Mouse (Mus musculus): ENCODE measurements around the gene Espn. TPM values are rescaled to one million over a fixed set of nuclear protein-coding genes. Genes with fewer than 3 reads are reported as not detected.

Gene Espn
- polyA plus RNA-seq, 1 experiment from 2014 or later = 0.31 TPM

GRCm38 (mm10) chr4:152141521-152142135 is 10.5 kb downstream of the Espn start:
- peaks cover 9% of the 10 kb centered on the region for H3K4me1 ChIP-seq (replicated peaks)
- no peak overlapping the region for H3K4me3 ChIP-seq
- H3K9me3 ChIP-seq = no peaks in the 10 kb centered on the region
- 68% methylated on average over 8 of the region's 8 CpGs for WGBS
- no peak for ATAC-seq (ENCODE audit: low FRiP score, low read depth)
- no peaks in the 10 kb centered on the region for H3K36me3 ChIP-seq
- no peak overlapping the region for H3K9ac ChIP-seq
- H3K27ac ChIP-seq (replicated peaks) = no peak overlapping the region
- H3K27me3 ChIP-seq = peaks cover 35% of the 10 kb centered on the region
- no peak overlapping the region for H3K4me2 ChIP-seq

DNA sequence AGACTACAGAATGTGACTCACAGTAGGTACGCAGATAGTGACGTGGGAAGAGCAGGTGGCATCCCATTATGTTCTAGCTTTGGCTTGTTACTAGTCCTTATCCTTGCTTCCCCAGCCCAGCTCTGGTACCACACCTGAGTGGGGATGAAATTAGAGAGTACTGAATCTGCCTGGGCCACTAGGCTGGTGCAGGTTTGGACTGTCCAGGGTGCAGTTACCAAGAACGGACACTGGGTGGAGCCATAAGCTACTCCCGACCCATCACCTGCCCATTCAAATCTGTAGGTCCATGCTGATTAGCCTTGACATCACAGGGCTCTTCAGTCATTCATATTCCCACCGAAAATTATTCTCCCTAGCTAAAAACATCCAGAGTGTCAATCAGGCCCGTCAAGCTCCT is 11.7 kb downstream of the Espn start:
- no peak overlapping the region for H3K9ac ChIP-seq
- H3K4me1 ChIP-seq (replicated peaks) = peaks cover 9% of the 10 kb centered on the region
- ATAC-seq (ENCODE audit: low FRiP score, low read depth) = no peak
- H3K4me3 ChIP-seq = no peak overlapping the region
- H3K9me3 ChIP-seq = no peaks in the 10 kb centered on the region
- 30% methylated on average over 6 of the region's 6 CpGs for WGBS
- no peaks in the 10 kb centered on the region for H3K36me3 ChIP-seq
- no peak overlapping the region for H3K27ac ChIP-seq (replicated peaks)
- no peak overlapping the region for H3K4me2 ChIP-seq
- peaks cover 33% of the 10 kb centered on the region for H3K27me3 ChIP-seq

DNA sequence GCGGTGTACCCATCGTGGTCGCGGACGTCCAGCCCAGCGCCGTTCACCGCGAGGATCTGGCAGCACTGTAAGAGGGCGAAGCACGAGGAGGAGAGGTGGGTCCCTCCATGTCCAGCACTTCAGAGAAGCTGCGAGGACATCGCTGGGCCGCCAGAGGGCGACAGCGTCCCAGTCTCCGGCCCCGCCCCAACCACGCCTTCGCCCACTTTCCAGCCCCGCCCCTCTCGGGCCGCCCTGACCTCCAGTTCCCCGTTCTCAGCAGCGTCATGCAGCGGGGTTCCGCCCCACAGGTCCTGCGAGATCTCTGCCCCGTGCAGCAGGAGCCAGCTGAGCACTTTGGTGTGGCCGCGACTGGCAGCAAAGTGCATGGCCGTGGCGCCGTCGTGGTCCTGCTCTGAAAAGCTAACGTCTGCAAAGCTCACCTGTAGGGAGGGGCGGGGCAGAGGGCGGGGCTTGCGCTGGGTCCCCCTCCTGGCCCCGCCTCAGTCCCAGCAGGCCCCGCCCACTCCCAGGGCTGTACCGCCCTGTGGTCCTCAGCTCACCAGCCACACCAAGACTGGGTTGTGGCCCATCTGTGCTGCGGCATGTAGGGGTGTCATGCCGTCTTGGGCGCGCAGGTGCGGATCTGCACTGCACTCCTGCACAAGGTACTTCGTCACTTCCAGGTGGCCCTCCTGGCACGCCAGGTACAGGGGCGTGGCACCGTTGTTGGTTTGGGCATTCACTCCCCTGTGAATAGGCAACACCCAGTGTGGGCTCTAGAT is 13.5 kb downstream of the Espn start:
- ATAC-seq (ENCODE audit: low FRiP score, low read depth) = peak; percentile 82
- WGBS = 2% methylated on average over 49 of the region's 51 CpGs
- Histone ChIP-seq H3K9me3 (no peaks in the 10 kb centered on the region), H3K27me3 (peaks cover 40% of the 10 kb centered on the region), H3K27ac (replicated peaks) (no peak overlapping the region), H3K36me3 (no peaks in the 10 kb centered on the region), H3K4me3 (peak overlapping the region; percentile 42), H3K4me2 (peak overlapping the region; percentile 68), H3K9ac (0 out of 2 replicates have a peak overlapping the region, but pooled peaks have one; percentile 5), H3K4me1 (replicated peaks) (peaks cover 9% of the 10 kb centered on the region)

GRCm38 (mm10) chr4:152136876-152137250 is 15.3 kb downstream of the Espn start:
- no peak for ATAC-seq (ENCODE audit: low FRiP score, low read depth)
- H3K9ac ChIP-seq = no peak overlapping the region
- peaks cover 17% of the 10 kb centered on the region for H3K4me1 ChIP-seq (replicated peaks)
- H3K4me2 ChIP-seq = no peak overlapping the region
- no peak overlapping the region for H3K27ac ChIP-seq (replicated peaks)
- H3K27me3 ChIP-seq = peaks cover 55% of the 10 kb centered on the region
- no peaks in the 10 kb centered on the region for H3K9me3 ChIP-seq
- WGBS = 100% methylated on average over 2 of the region's 2 CpGs
- no peaks in the 10 kb centered on the region for H3K36me3 ChIP-seq
- no peak overlapping the region for H3K4me3 ChIP-seq

- Histone ChIP-seq H3K4me3 (no peak overlapping the region), H3K27me3 (peaks cover 58% of the 10 kb centered on the region), H3K4me1 (replicated peaks) (peaks cover 23% of the 10 kb centered on the region), H3K9ac (no peak overlapping the region), H3K9me3 (no peaks in the 10 kb centered on the region), H3K36me3 (no peaks in the 10 kb centered on the region), H3K4me2 (no peak overlapping the region), H3K27ac (replicated peaks) (no peak overlapping the region)
- no peak for ATAC-seq (ENCODE audit: low FRiP score, low read depth)
- WGBS = 29% methylated on average over 6 of the region's 6 CpGs
Measured at GRCm38 (mm10) chr4:152136112-152136875, 15.9 kb downstream of the Espn start.

DNA sequence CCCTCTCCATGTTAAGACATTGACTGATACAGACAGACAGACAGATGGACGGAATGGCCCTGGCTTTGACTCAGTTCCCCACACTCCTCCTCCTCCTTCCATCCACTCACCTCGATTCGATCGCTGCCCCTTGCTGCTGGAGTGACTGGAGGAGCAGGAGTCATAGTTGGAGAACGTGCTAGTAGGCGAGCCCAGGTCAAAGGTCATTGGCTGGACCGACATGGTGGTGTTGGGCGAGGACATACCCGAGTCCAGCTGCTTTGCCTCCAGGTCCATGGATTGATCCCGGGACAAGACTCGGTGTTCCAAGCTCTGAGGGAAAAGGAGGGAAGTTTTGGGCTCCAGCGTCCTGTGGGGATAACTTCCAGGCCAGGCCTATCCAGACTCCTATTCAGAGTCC is 16.8 kb downstream of the Espn start:
- Histone ChIP-seq H3K27ac (replicated peaks) (no peak overlapping the region), H3K4me1 (replicated peaks) (peaks cover 32% of the 10 kb centered on the region), H3K4me3 (no peak overlapping the region), H3K9ac (no peak overlapping the region), H3K4me2 (no peak overlapping the region), H3K36me3 (no peaks in the 10 kb centered on the region), H3K27me3 (peaks cover 58% of the 10 kb centered on the region), H3K9me3 (no peaks in the 10 kb centered on the region)
- WGBS = 85% methylated on average over 12 of the region's 12 CpGs
- no peak for ATAC-seq (ENCODE audit: low FRiP score, low read depth)

GRCm38 (mm10) chr4:152134507-152134906 is 17.7 kb downstream of the Espn start:
- Histone ChIP-seq H3K27ac (replicated peaks) (no peak overlapping the region), H3K9ac (no peak overlapping the region), H3K36me3 (no peaks in the 10 kb centered on the region), H3K4me1 (replicated peaks) (peaks cover 34% of the 10 kb centered on the region), H3K9me3 (no peaks in the 10 kb centered on the region), H3K27me3 (peaks cover 60% of the 10 kb centered on the region), H3K4me3 (no peak overlapping the region), H3K4me2 (no peak overlapping the region)
- ATAC-seq (ENCODE audit: low FRiP score, low read depth) = no peak

- Histone ChIP-seq H3K36me3 (no peaks in the 10 kb centered on the region), H3K4me1 (replicated peaks) (peaks cover 27% of the 10 kb centered on the region), H3K4me3 (no peak overlapping the region), H3K27me3 (peaks cover 66% of the 10 kb centered on the region), H3K27ac (replicated peaks) (no peak overlapping the region), H3K4me2 (no peak overlapping the region), H3K9me3 (no peaks in the 10 kb centered on the region), H3K9ac (no peak overlapping the region)
- WGBS = 54% methylated on average over 5 of the region's 5 CpGs
- no peak for ATAC-seq (ENCODE audit: low FRiP score, low read depth)
Measured at GRCm38 (mm10) chr4:152133213-152133612, 19.0 kb downstream of the Espn start.

DNA sequence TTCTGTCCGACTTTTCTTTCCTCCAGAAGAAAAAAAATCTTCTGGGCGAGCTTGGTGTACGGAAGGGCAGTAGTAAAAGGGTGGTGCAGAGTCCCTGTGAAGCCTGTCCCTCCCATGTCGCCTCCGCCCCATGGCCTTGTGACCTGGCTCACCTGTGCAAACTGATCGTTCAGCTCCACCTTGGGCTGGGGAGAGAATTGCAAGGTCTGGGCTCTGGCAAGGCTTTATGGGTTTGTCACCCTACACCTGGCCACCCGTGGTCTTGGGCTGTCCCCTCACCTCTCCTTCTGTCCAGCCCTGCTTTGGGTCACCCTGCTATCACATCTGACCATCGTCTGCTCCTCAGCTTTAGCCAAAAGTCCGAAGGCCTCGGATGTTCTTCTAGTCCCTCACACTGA is 19.4 kb downstream of the Espn start:
- Histone ChIP-seq H3K9me3 (no peaks in the 10 kb centered on the region), H3K4me1 (replicated peaks) (peaks cover 25% of the 10 kb centered on the region), H3K27ac (replicated peaks) (no peak overlapping the region), H3K4me3 (no peak overlapping the region), H3K4me2 (no peak overlapping the region), H3K9ac (no peak overlapping the region), H3K36me3 (no peaks in the 10 kb centered on the region), H3K27me3 (peaks cover 71% of the 10 kb centered on the region)
- 28% methylated on average over 10 of the region's 10 CpGs for WGBS
- no peak for ATAC-seq (ENCODE audit: low FRiP score, low read depth)

DNA sequence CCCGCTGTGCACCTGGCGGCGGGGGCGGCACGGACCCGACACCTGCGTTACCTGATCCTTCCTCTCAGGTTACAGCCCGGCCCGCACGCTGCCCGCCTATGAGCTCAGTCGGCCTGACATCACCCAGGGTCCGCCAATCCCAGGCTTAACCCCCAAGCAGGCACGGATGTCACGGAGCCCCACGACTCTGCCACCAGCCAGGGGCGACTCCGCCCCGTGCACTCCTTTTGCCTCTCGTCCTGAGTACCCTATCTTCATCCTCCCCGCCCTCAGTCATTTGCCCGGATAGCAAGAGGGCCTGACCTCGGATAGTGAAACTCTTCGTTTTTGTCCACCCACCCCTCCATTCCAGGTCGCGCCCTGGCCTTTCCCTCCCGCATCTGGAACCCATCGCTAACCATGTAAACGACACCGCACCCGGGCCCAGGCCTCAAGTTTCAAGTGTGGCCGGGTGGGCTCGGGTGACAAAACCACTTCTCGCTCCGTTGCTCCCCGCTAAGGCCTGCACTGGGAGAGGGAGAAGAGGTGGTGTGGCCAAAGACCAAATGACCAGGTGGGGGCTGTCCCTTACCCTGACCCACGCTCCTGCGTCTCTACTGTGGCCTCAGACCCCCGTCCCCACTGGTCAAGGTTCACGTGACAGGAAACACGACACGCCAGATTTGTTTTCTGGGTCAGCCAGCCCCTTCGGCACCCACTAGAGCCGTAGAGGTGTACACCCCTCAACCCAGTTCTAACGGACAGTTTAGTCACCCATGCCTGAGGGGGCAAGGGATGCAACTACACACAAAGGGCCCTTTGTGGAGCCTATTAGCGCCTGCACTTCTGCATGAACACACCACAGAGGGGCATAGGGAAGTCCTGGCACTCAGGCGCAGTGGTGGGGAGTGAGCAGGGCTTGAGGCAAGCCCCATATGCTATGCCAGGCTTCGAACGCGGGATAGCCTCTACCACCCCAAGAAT is 20.1 kb downstream of the Espn start:
- Histone ChIP-seq H3K27ac (replicated peaks) (no peak overlapping the region), H3K36me3 (no peaks in the 10 kb centered on the region), H3K4me1 (replicated peaks) (peaks cover 25% of the 10 kb centered on the region), H3K9me3 (no peaks in the 10 kb centered on the region), H3K9ac (no peak overlapping the region), H3K4me2 (peak overlapping the region; percentile 53), H3K4me3 (peak overlapping the region; percentile 31; the same call in 1 of the 2 replicates), H3K27me3 (peaks cover 77% of the 10 kb centered on the region)
- ATAC-seq (ENCODE audit: low FRiP score, low read depth) = no peak; the same call in 1 of the 2 replicates
- 5% methylated on average over 50 of the region's 50 CpGs for WGBS
